Mouse (Mus musculus): ENCODE data around the gene Kctd17.

The Kctd17 gene

DNA sequence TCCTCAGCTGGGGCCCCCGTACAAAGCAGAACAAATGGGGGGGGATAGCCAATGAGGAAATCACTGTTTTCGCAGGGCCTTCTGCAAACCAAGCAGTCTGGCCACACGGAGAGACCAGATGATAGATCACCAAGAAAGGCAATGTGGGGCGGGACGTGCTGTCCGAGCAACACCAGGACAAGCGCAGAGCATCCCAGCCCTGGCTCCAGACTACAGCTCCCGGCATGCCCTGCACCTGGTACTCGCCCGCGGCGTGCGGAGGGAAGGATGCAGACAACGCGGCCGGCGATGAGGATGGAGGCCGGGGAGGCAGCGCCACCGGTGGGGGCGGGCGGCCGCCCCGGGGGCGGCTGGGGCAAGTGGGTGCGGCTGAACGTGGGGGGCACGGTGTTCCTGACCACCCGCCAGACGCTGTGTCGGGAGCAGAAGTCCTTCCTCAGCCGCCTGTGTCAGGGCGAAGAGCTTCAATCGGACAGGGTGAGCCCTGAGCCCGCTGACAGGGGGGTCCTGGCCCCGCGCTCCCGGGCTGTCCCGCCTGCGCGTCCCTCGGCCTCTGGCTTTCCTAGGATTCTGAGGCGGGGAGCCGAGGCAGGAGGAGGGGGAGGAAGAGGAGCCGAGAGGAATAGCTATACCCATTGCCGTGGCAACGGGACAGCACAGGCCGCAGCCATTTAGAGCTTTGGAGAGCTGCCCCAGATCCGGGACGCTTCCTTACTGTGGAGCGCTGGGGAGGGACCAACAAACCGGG lies at the start of gene Kctd17:
Gene Kctd17, plus strand, starts transcription at position 174 of the 748 bp plus-strand sequence.
- peak; percentile 49 for DNase-seq (ENCODE audit: low read depth, low spot score)

- DNase-seq (ENCODE audit: low read depth, low spot score), result no peak
These were observed 48.2 kb upstream of the Kctd17 start for GRCm38 (mm10) chr15:78380208-78380607.

- DNase-seq (ENCODE audit: low read depth, low spot score), result no peak
These were observed 47.6 kb upstream of the Kctd17 start for GRCm38 (mm10) chr15:78380741-78381140.

DNA sequence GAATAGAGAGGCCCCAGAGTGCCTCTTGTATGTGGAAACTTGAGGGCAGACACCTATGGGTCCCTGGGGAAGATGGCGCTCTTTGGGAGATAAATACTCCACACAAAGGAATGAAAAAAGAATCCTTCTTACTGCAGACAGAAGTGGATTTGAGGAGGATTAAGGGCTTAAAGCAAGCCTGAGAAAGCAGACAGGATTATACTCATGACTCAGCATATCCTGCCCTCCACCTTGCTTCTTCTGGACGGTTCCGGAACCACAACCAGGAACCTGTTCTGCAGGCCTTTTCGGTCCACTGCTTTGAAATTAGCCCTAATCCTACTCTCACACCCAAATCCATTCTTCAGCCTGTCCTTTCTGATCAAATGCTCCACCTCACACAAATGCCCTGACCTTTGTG lies 46.2 kb upstream of the Kctd17 start:
- DNase-seq (ENCODE audit: low read depth, low spot score), result no peak

DNA sequence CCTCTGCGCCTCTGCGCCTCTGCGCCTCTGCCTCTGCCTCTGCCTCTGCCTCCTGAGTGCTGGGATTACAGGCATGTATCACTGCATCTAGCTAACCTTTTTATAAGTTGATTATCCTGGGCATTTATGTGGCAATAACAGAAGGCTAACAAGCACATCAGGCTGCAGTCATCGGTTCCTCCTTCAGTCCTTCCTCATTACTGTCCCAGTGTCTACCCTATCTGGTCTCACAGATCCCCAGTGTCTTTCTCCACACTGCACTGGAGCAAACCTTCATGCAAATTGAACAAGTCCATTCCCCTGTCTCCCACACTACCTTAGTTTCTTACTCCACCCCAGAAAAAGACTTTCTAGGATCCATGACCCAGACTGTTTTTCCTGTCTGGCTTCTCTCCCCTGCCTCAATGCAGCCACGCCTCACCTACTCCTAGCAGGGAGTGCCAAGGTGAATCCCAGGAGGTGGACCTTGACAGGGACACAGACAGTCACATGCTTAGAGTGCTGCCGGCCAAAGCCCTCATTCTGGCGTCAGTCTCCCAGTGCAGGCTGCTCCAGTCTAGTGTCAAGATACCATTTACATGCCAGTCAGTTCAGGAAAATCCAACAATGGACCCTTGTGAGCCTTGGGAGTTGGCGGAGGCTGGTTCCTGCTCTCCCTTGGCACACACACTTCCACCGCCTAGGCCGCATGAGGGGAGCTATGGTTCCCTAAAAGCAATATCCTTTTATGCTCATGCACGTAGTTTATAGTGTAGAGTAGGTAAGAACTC lies 44.7 kb upstream of the Kctd17 start:
- no peak for DNase-seq (ENCODE audit: low read depth, low spot score)

DNA sequence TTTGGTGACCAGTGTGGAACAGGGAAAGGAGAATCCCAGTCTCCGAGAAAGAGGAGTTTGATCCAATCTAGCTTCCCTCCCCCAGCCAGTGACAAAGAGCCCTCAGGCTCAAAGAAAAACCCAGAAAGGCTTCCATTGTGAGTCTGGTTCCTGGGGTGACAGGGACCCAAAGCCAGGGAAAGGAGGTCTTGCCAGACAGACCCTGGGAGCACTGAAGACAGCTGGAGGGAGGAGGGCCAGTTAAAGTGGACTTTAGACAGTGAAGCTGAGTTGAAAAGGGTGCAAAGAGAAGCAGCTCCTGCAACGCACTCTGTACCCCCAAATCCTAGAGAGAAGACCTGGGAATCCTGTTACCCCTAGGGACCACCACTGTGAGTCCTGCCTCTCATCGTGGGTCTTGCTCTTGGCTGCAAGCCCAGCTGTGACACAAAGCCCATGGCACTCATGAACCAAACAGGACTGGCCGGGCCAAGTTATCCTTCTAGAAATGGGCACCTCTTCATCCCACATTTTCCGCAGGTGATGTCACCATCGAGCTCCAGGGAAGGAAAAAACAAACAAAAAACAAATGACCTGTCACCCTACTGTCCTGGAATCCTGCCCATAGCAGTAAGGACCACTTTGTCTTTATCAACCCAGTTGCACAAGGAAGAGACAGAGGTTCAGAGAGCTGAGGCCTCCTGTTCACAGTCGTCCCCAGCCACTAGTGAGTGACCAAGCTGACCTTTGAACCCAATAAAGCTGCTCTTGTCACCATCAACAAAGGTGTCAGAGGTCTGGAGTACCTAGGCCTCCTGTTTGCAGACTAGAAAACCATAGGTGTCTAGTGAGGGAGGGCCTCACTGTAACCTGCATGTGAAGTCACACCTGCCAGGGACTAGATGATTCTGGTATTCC lies 43.9 kb upstream of the Kctd17 start:
- DNase-seq (ENCODE audit: low read depth, low spot score), result no peak

GRCm38 (mm10) chr15:78385564-78385963 lies 42.8 kb upstream of the Kctd17 start:
- DNase-seq (ENCODE audit: low read depth, low spot score), result no peak

DNA sequence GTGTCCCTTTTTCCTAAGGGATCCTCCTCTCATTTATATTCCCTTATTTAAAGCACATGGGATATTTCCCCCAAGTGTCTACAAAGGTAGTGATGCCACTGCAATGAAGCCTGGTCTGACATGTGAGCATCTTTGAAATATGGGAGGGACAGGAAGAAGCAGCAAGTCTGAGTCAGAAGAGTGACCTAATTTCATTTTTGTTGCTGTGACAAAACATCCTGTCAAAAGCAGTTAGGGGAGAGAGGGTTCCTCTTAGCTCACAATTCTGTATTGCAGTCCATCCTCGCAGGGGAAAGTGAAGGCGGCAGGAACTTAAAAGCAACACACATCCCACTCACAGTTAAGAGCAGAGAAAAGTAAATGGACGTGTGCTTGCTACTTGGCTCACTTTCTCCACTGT lies 37.5 kb upstream of the Kctd17 start:
- no peak for DNase-seq (ENCODE audit: low read depth, low spot score)

DNA sequence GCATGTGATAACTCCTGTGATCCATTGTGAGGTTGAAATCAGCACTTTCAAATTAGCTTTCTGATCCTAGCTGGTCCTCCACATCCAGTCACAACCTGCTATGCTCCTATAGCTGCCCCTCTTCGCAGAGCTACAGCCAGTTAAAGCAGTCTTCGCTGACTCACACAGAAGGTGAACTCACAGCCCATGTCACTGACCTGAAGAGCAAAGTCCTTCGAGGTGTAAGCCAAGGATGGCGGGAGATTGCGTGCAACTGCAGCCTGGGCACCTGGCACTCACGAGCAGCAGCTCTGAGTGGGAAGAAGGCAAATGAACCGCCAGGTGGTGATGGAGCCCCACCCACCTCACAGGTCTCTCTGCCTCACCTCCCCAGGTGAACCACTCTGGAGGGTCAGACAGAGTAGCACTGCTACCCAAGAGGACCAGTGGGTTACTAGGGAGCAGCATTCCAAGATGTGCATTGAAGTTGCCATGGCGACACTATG lies 32.8 kb upstream of the Kctd17 start, which contains the start of gene Tex33:
Gene Tex33, minus strand, starts transcription at position 435 of the 485 bp plus-strand sequence.
- DNase-seq (ENCODE audit: low read depth, low spot score), result no peak

GRCm38 (mm10) chr15:78401345-78401744 lies 27.0 kb upstream of the Kctd17 start:
- DNase-seq (ENCODE audit: low read depth, low spot score), result no peak

GRCm38 (mm10) chr15:78401921-78402320 lies 26.4 kb upstream of the Kctd17 start:
- DNase-seq (ENCODE audit: low read depth, low spot score), result no peak

GRCm38 (mm10) chr15:78402423-78402822 lies 25.9 kb upstream of the Kctd17 start:
- DNase-seq (ENCODE audit: low read depth, low spot score), result no peak

DNA sequence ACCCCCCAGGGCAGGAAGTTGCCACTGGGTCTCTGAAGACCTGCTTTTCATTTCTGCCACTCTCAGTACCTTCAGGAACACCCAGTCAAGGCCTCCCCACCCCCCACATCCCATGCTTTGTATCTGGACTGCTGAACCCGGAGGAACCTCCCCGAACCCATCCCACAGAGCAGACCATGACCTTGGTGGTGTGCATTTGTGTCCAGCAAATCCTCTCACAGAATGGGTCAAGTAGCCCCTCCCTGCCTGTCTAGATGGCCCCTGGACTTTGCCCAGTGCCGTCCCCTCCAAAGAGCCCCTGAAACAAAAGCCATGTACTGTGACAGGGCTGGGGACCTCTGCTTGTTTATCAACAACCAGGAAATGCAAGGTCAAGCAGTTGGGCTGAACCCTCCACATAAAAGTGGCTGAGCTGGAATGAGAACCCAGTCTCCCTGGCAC lies 25.0 kb upstream of the Kctd17 start:
- no peak for DNase-seq (ENCODE audit: low read depth, low spot score)

DNA sequence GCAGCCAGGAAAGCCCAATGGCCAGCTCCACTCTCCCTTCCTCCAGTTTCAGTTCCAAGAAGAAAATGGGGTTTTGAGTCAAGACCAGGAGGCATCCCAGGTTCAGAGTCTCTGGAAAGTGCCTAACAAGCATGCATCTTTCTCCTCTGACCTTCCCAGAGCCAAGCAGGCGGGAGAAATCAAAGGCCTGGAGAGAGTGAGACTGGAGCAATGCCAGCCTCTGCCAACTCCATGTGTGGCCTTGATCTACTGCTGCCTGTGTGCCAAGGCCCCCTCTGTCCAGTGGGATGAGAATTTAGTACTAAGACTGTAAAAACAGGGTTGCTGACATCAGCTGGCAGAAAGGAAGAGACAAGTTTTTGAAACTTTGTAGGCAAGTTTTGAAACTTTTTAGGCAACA lies 24.5 kb upstream of the Kctd17 start:
- no peak for DNase-seq (ENCODE audit: low read depth, low spot score)

DNA sequence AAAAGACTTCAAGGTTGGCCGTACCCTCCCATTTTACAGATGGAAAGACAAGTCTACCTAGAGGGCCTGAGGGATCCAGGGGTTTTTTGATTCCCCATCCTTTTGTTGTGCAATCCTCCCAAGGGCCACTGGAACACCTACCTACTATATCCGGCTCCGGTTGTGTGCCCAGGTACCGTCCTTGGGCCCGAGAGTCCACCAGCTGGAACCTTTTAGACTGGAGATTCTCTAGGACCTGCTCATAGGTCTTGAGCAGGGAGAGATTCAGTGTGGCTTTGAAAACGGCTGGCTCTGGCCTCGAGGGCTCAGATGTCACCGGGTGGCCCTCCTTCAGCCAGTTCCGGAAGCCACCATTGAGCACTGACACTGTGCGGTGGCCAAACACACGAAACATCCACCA lies 23.3 kb upstream of the Kctd17 start:
- no peak for DNase-seq (ENCODE audit: low read depth, low spot score)

- DNase-seq (ENCODE audit: low read depth, low spot score), result peak; percentile 74
These were observed 22.7 kb upstream of the Kctd17 start, which contains the start of gene Tst for GRCm38 (mm10) chr15:78405517-78406211. Gene Tst, minus strand, starts transcription at chr15:78405907.

GRCm38 (mm10) chr15:78406293-78406934 lies 21.9 kb upstream of the Kctd17 start, which contains the start of gene Mpst:
Gene Mpst, plus strand, starts transcription at chr15:78406416.
- DNase-seq (ENCODE audit: low read depth, low spot score), result peak; percentile 89

DNA sequence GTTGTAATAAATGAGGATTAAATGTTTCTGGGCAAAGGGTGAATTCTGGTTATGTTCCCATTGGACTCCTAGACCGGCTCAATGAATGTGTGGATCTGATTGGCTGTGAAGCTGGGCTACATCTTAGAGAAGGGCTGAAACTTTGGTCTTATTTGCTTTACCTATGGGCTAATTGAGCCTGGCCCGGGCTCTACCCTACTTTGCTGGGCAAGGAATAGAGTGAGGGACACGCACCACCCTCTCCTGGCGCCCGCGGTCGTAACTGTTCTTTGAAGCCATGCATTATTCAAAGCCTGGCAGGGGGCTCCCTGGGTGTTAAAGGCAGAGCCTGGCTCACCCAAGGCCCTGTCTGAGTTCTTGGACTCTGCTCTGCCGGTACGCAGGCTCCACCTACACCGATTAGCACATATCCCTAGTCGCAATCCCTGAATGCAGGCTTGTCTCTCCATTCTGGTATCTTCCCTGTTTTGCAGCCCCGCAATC lies 18.8 kb upstream of the Kctd17 start:
- DNase-seq (ENCODE audit: low read depth, low spot score), result no peak

GRCm38 (mm10) chr15:78413083-78413718 lies 15.2 kb upstream of the Kctd17 start:
- DNase-seq (ENCODE audit: low read depth, low spot score), result no peak

DNA sequence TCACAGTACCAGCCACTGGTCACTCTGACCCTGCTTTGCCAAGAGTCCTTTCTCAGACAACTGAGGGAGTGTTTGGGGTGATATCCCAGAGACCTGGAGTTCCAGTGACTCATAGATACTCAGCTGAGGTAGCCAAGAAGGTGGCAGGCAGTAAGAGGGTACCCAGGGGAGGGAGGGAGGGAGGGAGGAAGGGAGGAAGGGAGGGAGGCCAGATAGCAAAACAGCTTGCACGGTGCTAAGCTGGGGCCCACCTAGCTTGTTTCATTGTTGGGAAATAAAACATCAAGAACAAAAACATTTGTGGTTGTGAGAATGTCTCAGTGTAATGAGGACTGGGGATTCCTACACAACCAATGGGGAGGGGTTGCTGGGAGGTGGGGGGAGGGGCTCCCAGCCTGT lies 14.6 kb upstream of the Kctd17 start:
- DNase-seq (ENCODE audit: low read depth, low spot score), result no peak

Data from forelimb bud, embryonic 11.5 days (tissue).